Mouse (Mus musculus) ES-Bruce4 (cell line): ENCODE data around the gene Gm10320. TPM values are rescaled to one million over a fixed set of nuclear protein-coding genes. Genes with fewer than 3 reads are reported as not detected.
A peak's percentile ranks its signal among the peaks of the same experiment; 100 is the strongest.

ENCODE experiments used
- H3K27ac ChIP-seq: 2 replicates; pipeline ENCODE4 v1.5.1; 2012; ENCODE audit warnings: low read length, inconsistent platforms; ENCODE audit not compliant: insufficient read depth
- H3K27me3 ChIP-seq: 2 replicates; pipeline ENCODE4 v1.6.1; 2012; ENCODE audit warnings: mild to moderate bottlenecking, low read length, inconsistent platforms; ENCODE audit not compliant: control insufficient read depth, poor library complexity, insufficient read depth, severe bottlenecking
- H3K36me3 ChIP-seq: 2 replicates; pipeline ENCODE4 v1.6.1; 2012; ENCODE audit warnings: inconsistent platforms, mild to moderate bottlenecking, low read length, moderate library complexity; ENCODE audit not compliant: control insufficient read depth, poor library complexity, insufficient read depth, severe bottlenecking
- H3K4me1 ChIP-seq: one replicate; pipeline ENCODE4 v1.8.1; 2011; ENCODE audit warnings: low read length; ENCODE audit not compliant: control insufficient read depth, insufficient read depth
- H3K4me3 ChIP-seq: 2 replicates; pipeline ENCODE4 v1.5.1; 2011; ENCODE audit warnings: low read depth, mild to moderate bottlenecking, low read length
- H3K9ac ChIP-seq: 2 replicates; pipeline ENCODE4 v1.6.1; 2012; ENCODE audit warnings: low read depth, mild to moderate bottlenecking, inconsistent platforms; ENCODE audit not compliant: poor library complexity, severe bottlenecking
- H3K9me3 ChIP-seq: replicated peaks from 2 replicates; pipeline ENCODE4 v1.6.1; 2012; ENCODE audit warnings: mild to moderate bottlenecking, low read length, inconsistent platforms; ENCODE audit not compliant: control insufficient read depth, poor library complexity, insufficient read depth, severe bottlenecking
- CTCF ChIP-seq: IDR thresholded peaks from one replicate; pipeline ENCODE4 v1.8.1; 2011; ENCODE audit warnings: low read depth, low read length
- EP300 ChIP-seq: IDR thresholded peaks from 2 replicates; pipeline ENCODE4 v1.6.1; 2011; ENCODE audit warnings: low read depth, low read length; ENCODE audit not compliant: insufficient read depth
- POLR2A ChIP-seq: IDR thresholded peaks from one replicate; pipeline ENCODE4 v1.8.1; 2011; ENCODE audit warnings: low read length; ENCODE audit not compliant: insufficient read depth
- polyA plus RNA-seq: library from polyadenylated mRNA; stranded (reverse); fragments of >200 nt; gene quantifications from 2 replicates; pipeline ENCODE4 v1.2.4, GENCODE M21; 2011; ENCODE audit warnings: low read depth; ENCODE audit not compliant: missing spikeins, insufficient read depth, insufficient read length

Gene Gm10320
- polyA plus RNA-seq, 1 experiment: 7.8 TPM

GRCm38 (mm10) chr13:98505989-98506388 lies 14.2 kb upstream of the Gm10320 start:
- no peaks in the 10 kb centered on the region; the same call in 1 of the 2 replicates for H3K9me3 ChIP-seq
- no peak overlapping the region for H3K4me3 ChIP-seq
- H3K9ac ChIP-seq: no peak overlapping the region
- H3K4me1 ChIP-seq: no peaks in the 10 kb centered on the region
- peaks cover 37% of the 10 kb centered on the region for H3K27me3 ChIP-seq
- H3K36me3 ChIP-seq: no peaks in the 10 kb centered on the region
- TF ChIP-seq CTCF (no peak), EP300 (no peak), POLR2A (no peak)
- no peak overlapping the region for H3K27ac ChIP-seq

GRCm38 (mm10) chr13:98505489-98505857 lies 13.7 kb upstream of the Gm10320 start:
- H3K27me3 ChIP-seq: peaks cover 37% of the 10 kb centered on the region
- no peaks in the 10 kb centered on the region; the same call in 1 of the 2 replicates for H3K9me3 ChIP-seq
- no peak overlapping the region for H3K9ac ChIP-seq
- TF ChIP-seq EP300 (no peak), POLR2A (no peak), CTCF (no peak)
- no peaks in the 10 kb centered on the region for H3K36me3 ChIP-seq
- H3K4me3 ChIP-seq: no peak overlapping the region
- H3K4me1 ChIP-seq: no peaks in the 10 kb centered on the region
- H3K27ac ChIP-seq: no peak overlapping the region

- Histone ChIP-seq H3K27me3 (peaks cover 37% of the 10 kb centered on the region), H3K27ac (no peak overlapping the region), H3K36me3 (no peaks in the 10 kb centered on the region), H3K9me3 (no peaks in the 10 kb centered on the region; the same call in 1 of the 2 replicates), H3K4me3 (peak overlapping the region; percentile 65), H3K9ac (no peak overlapping the region), H3K4me1 (no peaks in the 10 kb centered on the region)
- TF ChIP-seq EP300: no peak
- TF ChIP-seq POLR2A: no peak
- TF ChIP-seq CTCF: no peak
These were observed 13.1 kb upstream of the Gm10320 start for GRCm38 (mm10) chr13:98504661-98505488.

DNA sequence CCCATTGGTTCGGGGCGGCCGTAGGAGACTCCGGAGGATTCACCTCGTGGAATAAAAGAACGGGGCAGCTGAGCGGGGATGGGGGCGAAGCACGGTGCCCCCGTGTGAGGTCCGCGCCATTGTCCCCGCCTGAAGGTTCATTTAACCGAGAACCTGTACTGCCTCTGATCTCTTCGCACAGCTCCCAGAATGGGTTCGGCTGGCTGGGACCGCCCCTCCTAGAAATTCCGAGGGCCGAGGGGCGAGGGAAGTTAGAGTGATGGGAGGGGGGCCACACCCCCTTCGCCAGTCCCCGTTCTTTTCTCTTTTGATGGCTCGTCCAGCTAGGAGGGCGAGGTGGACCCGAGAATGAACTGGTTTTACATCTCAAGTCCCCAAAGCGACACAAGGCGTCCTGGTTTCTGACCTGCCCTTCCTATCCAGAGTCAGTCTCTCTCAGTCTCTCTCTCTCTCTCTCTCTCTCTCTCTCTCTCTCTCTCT lies 12.4 kb upstream of the Gm10320 start:
- no peak overlapping the region for H3K9ac ChIP-seq
- no peak for TF ChIP-seq CTCF
- H3K27ac ChIP-seq: no peak overlapping the region
- H3K9me3 ChIP-seq: no peaks in the 10 kb centered on the region; the same call in 1 of the 2 replicates
- peak overlapping the region; percentile 65 for H3K4me3 ChIP-seq
- H3K27me3 ChIP-seq: peaks cover 37% of the 10 kb centered on the region
- no peaks in the 10 kb centered on the region for H3K4me1 ChIP-seq
- H3K36me3 ChIP-seq: no peaks in the 10 kb centered on the region

DNA sequence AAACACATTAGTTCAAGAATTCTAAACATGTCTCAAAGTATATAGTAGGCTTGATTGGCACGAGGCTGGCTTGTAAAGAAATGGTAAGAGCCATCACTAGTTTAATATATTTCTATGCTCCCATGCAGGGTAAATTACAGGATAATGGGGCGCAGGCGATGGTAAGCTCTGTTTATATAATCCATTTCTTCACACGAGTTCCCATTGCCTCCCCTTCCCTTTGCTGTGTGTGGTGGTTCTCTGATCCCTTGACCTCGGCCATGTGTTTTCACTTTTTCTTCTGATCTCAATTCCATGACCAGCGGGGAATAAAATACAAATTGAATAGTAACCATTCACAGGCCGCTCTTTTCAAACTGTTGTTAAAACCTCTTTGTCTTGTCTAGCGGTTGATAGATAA lies 11.8 kb upstream of the Gm10320 start:
- Histone ChIP-seq H3K27ac (no peak overlapping the region), H3K4me1 (no peaks in the 10 kb centered on the region), H3K9me3 (no peaks in the 10 kb centered on the region; the same call in 1 of the 2 replicates), H3K4me3 (no peak overlapping the region), H3K27me3 (peaks cover 37% of the 10 kb centered on the region), H3K36me3 (no peaks in the 10 kb centered on the region), H3K9ac (no peak overlapping the region)
- TF ChIP-seq CTCF (no peak), EP300 (no peak), POLR2A (no peak)

GRCm38 (mm10) chr13:98502813-98503341 lies 11.1 kb upstream of the Gm10320 start:
- H3K4me3 ChIP-seq: peak overlapping the region; percentile 61
- peaks cover 35% of the 10 kb centered on the region for H3K27me3 ChIP-seq
- TF ChIP-seq EP300 (no peak), CTCF (no peak), POLR2A (no peak)
- no peaks in the 10 kb centered on the region for H3K36me3 ChIP-seq
- H3K4me1 ChIP-seq: no peaks in the 10 kb centered on the region
- no peaks in the 10 kb centered on the region; the same call in 1 of the 2 replicates for H3K9me3 ChIP-seq
- no peak overlapping the region for H3K27ac ChIP-seq
- H3K9ac ChIP-seq: peak overlapping the region; percentile 59
